Mouse (Mus musculus) midbrain, embryonic 11.5 days (tissue): ENCODE data around the gene Gins2. TPM values are rescaled to one million over a fixed set of nuclear protein-coding genes. Genes with fewer than 3 reads are reported as not detected.

ENCODE experiments used
- ATAC-seq: fragments of 200-750 bp; cut with Nextera tagmentation; 2 replicates; pipeline ENCODE4 v1.8.0; 2017; ENCODE audit warnings: moderate TSS enrichment, moderate library complexity; ENCODE audit not compliant: low FRiP score
- DNase-seq: peaks from one replicate; pipeline ENCODE4 v3.0.0; 2015; ENCODE audit warnings: low spot score; ENCODE audit errors: missing footprints
- H3K27ac ChIP-seq: fragments of 300-500 bp; sonication (generic); 2 replicates; pipeline ENCODE4 v1.5.1; 2014; ENCODE audit warnings: low read depth, low read length
- H3K27me3 ChIP-seq: fragments of 300-500 bp; sonication (generic); 2 replicates; pipeline ENCODE4 v1.6.1; 2014; ENCODE audit warnings: mild to moderate bottlenecking, low read length, moderate library complexity, mixed read lengths; ENCODE audit not compliant: control insufficient read depth, insufficient read depth
- H3K36me3 ChIP-seq: fragments of 300-500 bp; sonication (generic); 2 replicates; pipeline ENCODE4 v1.6.1; 2014; ENCODE audit warnings: mild to moderate bottlenecking, low read length, moderate library complexity, mixed read lengths; ENCODE audit not compliant: control insufficient read depth, insufficient read depth
- H3K4me1 ChIP-seq: fragments of 300-500 bp; sonication (generic); 2 replicates; pipeline ENCODE4 v1.6.1; 2014; ENCODE audit warnings: low read length; ENCODE audit not compliant: control insufficient read depth, insufficient read depth
- H3K4me2 ChIP-seq: fragments of 300-500 bp; sonication (generic); 2 replicates; pipeline ENCODE4 v1.6.1; 2014; ENCODE audit warnings: mild to moderate bottlenecking, moderate library complexity
- H3K4me3 ChIP-seq: fragments of 300-500 bp; sonication (generic); 2 replicates; pipeline ENCODE4 v1.5.1; 2014; ENCODE audit warnings: low read depth, low read length
- H3K9ac ChIP-seq: fragments of 300-500 bp; sonication (generic); 2 replicates; pipeline ENCODE4 v1.6.1; 2014; ENCODE audit warnings: low read length
- H3K9me3 ChIP-seq: fragments of 300-500 bp; sonication (generic); 2 replicates; pipeline ENCODE4 v1.6.1; 2016; ENCODE audit warnings: low read length; ENCODE audit not compliant: control insufficient read depth
- WGBS: fragments of 180-500 bp; shearing (Covaris S2); extraction: QIAGEN DNeasy Blood & Tissue Kit; methylation state at CpG from one replicate; pipeline ENCODE4 v1.1.7; 2014; 5-methylcytosine and 5-hydroxymethylcytosine counted together
- polyA plus RNA-seq: library from polyadenylated mRNA; unstranded; fragments of >200 nt; fragmentation: Nextera tagmentation; extraction: Ambion mirVana; gene quantifications from 2 replicates; pipeline ENCODE4 v1.2.1, GENCODE M21; 2014

The Gins2 gene
- polyA plus RNA-seq, 1 experiment from 2014 or later: 120 TPM

- ATAC-seq (peak; percentile 62), DNase-seq (peak; percentile 94)
- Histone ChIP-seq H3K36me3 (peaks cover 27% of the 10 kb centered on the region), H3K9me3 (no peaks in the 10 kb centered on the region), H3K27me3 (no peaks in the 10 kb centered on the region), H3K4me1 (peaks cover 65% of the 10 kb centered on the region), H3K27ac (peak overlapping the region; percentile 49), H3K4me2 (peak overlapping the region; percentile 19; the same call in 1 of the 2 replicates), H3K4me3 (no peak overlapping the region), H3K9ac (0 out of 2 replicates have a peak overlapping the region, but pooled peaks have one; percentile 24)
- WGBS: 15% methylated on average over 20 of the region's 20 CpGs
These were observed 25.0 kb downstream of the Gins2 start for GRCm38 (mm10) chr8:120563851-120564837.

GRCm38 (mm10) chr8:120563348-120563724 lies 25.8 kb downstream of the Gins2 start:
- Histone ChIP-seq H3K4me3 (no peak overlapping the region), H3K27ac (peak overlapping the region; percentile 49), H3K36me3 (peaks cover 19% of the 10 kb centered on the region), H3K9ac (no peak overlapping the region), H3K27me3 (no peaks in the 10 kb centered on the region), H3K9me3 (no peaks in the 10 kb centered on the region), H3K4me2 (no peak overlapping the region), H3K4me1 (peaks cover 70% of the 10 kb centered on the region)
- WGBS: 14% methylated on average over 8 of the region's 8 CpGs
- peak; percentile 36; the same call in 1 of the 2 replicates for ATAC-seq
- peak; percentile 91 for DNase-seq

GRCm38 (mm10) chr8:120562680-120563347 lies 26.3 kb downstream of the Gins2 start:
- H3K27me3 ChIP-seq: no peaks in the 10 kb centered on the region
- DNase-seq: no peak
- no peak for ATAC-seq
- H3K9ac ChIP-seq: no peak overlapping the region
- no peak overlapping the region for H3K4me2 ChIP-seq
- no peak overlapping the region for H3K4me3 ChIP-seq
- WGBS: 76% methylated on average over 18 of the region's 18 CpGs
- H3K4me1 ChIP-seq: peaks cover 75% of the 10 kb centered on the region
- peaks cover 14% of the 10 kb centered on the region for H3K36me3 ChIP-seq
- H3K9me3 ChIP-seq: no peaks in the 10 kb centered on the region
- peak overlapping the region; percentile 49 for H3K27ac ChIP-seq

- 85% methylated on average over 22 of the region's 22 CpGs for WGBS
- H3K27me3 ChIP-seq: no peaks in the 10 kb centered on the region
- peaks cover 4% of the 10 kb centered on the region for H3K36me3 ChIP-seq
- H3K9me3 ChIP-seq: no peaks in the 10 kb centered on the region
- H3K4me2 ChIP-seq: no peak overlapping the region
- H3K4me1 ChIP-seq: peaks cover 85% of the 10 kb centered on the region
- ATAC-seq: no peak
- DNase-seq: no peak
- no peak overlapping the region for H3K4me3 ChIP-seq
- H3K9ac ChIP-seq: no peak overlapping the region
- no peak overlapping the region for H3K27ac ChIP-seq
These were observed 27.3 kb downstream of the Gins2 start for GRCm38 (mm10) chr8:120561539-120562435.

- DNase-seq (no peak), ATAC-seq (no peak)
- 79% methylated on average over 5 of the region's 5 CpGs for WGBS
- no peak overlapping the region for H3K4me3 ChIP-seq
- no peaks in the 10 kb centered on the region for H3K36me3 ChIP-seq
- H3K9ac ChIP-seq: no peak overlapping the region
- no peak overlapping the region for H3K4me2 ChIP-seq
- H3K27me3 ChIP-seq: no peaks in the 10 kb centered on the region
- peak overlapping the region; percentile 31 for H3K27ac ChIP-seq
- peaks cover 92% of the 10 kb centered on the region for H3K4me1 ChIP-seq
- no peaks in the 10 kb centered on the region for H3K9me3 ChIP-seq
These were observed 28.6 kb downstream of the Gins2 start for GRCm38 (mm10) chr8:120560535-120560934.

- H3K4me3 ChIP-seq: no peak overlapping the region
- DNase-seq (no peak), ATAC-seq (peak; percentile 22)
- peak overlapping the region; percentile 31; the same call in 1 of the 2 replicates for H3K9ac ChIP-seq
- WGBS: 9% methylated on average over 11 of the region's 11 CpGs
- peak overlapping the region; percentile 31 for H3K27ac ChIP-seq
- no peaks in the 10 kb centered on the region for H3K36me3 ChIP-seq
- H3K27me3 ChIP-seq: no peaks in the 10 kb centered on the region
- no peaks in the 10 kb centered on the region for H3K9me3 ChIP-seq
- H3K4me1 ChIP-seq: peaks cover 92% of the 10 kb centered on the region
- no peak overlapping the region for H3K4me2 ChIP-seq
These were observed 29.4 kb downstream of the Gins2 start for GRCm38 (mm10) chr8:120559654-120560053.

- no peak overlapping the region for H3K4me2 ChIP-seq
- no peak overlapping the region for H3K4me3 ChIP-seq
- no peaks in the 10 kb centered on the region for H3K27me3 ChIP-seq
- H3K36me3 ChIP-seq: peaks cover 3% of the 10 kb centered on the region
- no peaks in the 10 kb centered on the region for H3K9me3 ChIP-seq
- no peak overlapping the region for H3K9ac ChIP-seq
- 76% methylated on average over 3 of the region's 4 CpGs for WGBS
- H3K27ac ChIP-seq: no peak overlapping the region
- peaks cover 87% of the 10 kb centered on the region for H3K4me1 ChIP-seq
- no peak for ATAC-seq
- DNase-seq: no peak
These were observed 30.9 kb downstream of the Gins2 start for GRCm38 (mm10) chr8:120558162-120558561.

GRCm38 (mm10) chr8:120557170-120557965 lies 31.7 kb downstream of the Gins2 start:
- no peaks in the 10 kb centered on the region for H3K9me3 ChIP-seq
- ATAC-seq (0 out of 2 replicates have a peak, but pooled peaks have one; percentile 9), DNase-seq (no peak)
- peak overlapping the region; percentile 30 for H3K27ac ChIP-seq
- H3K27me3 ChIP-seq: no peaks in the 10 kb centered on the region
- H3K4me2 ChIP-seq: peak overlapping the region; percentile 13; the same call in 1 of the 2 replicates
- H3K36me3 ChIP-seq: peaks cover 3% of the 10 kb centered on the region
- 46% methylated on average over 15 of the region's 15 CpGs for WGBS
- 0 out of 2 replicates have a peak overlapping the region, but pooled peaks have one; percentile 31 for H3K9ac ChIP-seq
- H3K4me3 ChIP-seq: no peak overlapping the region
- H3K4me1 ChIP-seq: peaks cover 82% of the 10 kb centered on the region
